Comparison of ENCODE assay signal across 17 mouse cellular contexts in genomic region chr17:56431582-56431981, GRCm38 (mm10).
"Had no signal": no experiment of that assay in that cellular context is flagged by ENCODE, and none has a peak within 500 bp of the region (broad histone marks: within the 10 kb centered on the region; RNA-seq: fewer than 3 reads in every experiment).

No protein-coding gene starts in this region.

- H3K27ac ChIP-seq: liver, embryonic 12.5 days; liver, embryonic 14.5 days; midbrain, embryonic 10.5 days; midbrain, embryonic 12.5 days; neural tube, embryonic 13.5 days; neural tube, embryonic 15.5 days had no signal

- H3K4me1 ChIP-seq: neural tube, embryonic 13.5 days had no signal

- DNase-seq: lung, adult 18-20 months; lung, embryonic 14.5 days; lung, postnatal 10 days; lung, postnatal 4 days; midbrain, embryonic 14.5 days; retina, postnatal 1 day; right cerebral cortex, adult 18-20 months; right cerebral cortex, postnatal 25 days; right cerebral cortex, postnatal 4 days; spleen, adult 18-20 months had no signal

- H3K4me3 ChIP-seq: liver, embryonic 12.5 days; midbrain, embryonic 10.5 days; midbrain, embryonic 12.5 days; myocyte; neural tube, embryonic 13.5 days; neural tube, embryonic 15.5 days had no signal

- H3K27me3 ChIP-seq: neural tube, embryonic 15.5 days had no signal
